Mouse (Mus musculus) layer of hippocampus, adult 2 months (tissue): ENCODE measurements around the gene Gnaq. TPM values are rescaled to one million over a fixed set of nuclear protein-coding genes. Genes with fewer than 3 reads are reported as not detected.
A peak's percentile ranks its signal among the peaks of the same experiment; 100 is the strongest.

Experiments used
- DNase-seq, 2 experiments: peaks; one replicate each; pipeline ENCODE4 v3.0.0; 2022; ENCODE audit warnings: low spot score in 2 of 2
- H3K27ac ChIP-seq: fragments of 200-600 bp; 2 replicates; pipeline ENCODE4 v1.8.1; 2022
- H3K4me3 ChIP-seq: fragments of 200-600 bp; 2 replicates; pipeline ENCODE4 v1.8.1; 2022; ENCODE audit warnings: mild to moderate bottlenecking
- CTCF ChIP-seq: fragments of 200-600 bp; conservative IDR thresholded peaks from 2 replicates; pipeline ENCODE4 v1.8.1; 2022; ENCODE audit warnings: antibody characterized with exemption, mild to moderate bottlenecking, moderate library complexity
- total RNA-seq, 2 experiments: library from RNA; stranded (reverse); gene quantifications; 2 replicates each; pipeline ENCODE4 v1.2.3; 2021

Gnaq gene
- total RNA-seq, 2 experiments from 2014 or later = 204 to 207 TPM

DNA sequence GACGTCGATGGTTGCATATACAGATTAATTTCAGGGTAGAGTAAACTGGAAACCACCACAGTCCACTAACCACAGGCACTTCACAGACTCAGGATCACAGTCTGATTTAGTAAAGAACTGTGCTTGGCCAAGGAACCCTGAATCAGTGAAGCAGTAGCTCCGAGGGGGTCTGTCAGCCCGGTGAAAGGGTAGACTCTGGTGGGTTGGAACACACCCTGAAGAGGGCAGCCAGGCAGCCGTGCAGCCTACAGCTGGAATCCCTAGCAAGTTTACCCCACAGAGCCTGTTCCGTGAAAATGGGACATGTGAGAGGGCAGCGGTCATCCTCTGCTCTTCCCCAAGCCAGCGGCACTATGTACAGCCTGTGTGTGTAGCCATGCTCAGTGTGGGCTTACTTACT, 103.0 kb downstream of the Gnaq start:
- no peak overlapping the region for H3K4me3 ChIP-seq
- TF ChIP-seq CTCF = no peak
- DNase-seq = no peak
- no peak overlapping the region for H3K27ac ChIP-seq

DNA sequence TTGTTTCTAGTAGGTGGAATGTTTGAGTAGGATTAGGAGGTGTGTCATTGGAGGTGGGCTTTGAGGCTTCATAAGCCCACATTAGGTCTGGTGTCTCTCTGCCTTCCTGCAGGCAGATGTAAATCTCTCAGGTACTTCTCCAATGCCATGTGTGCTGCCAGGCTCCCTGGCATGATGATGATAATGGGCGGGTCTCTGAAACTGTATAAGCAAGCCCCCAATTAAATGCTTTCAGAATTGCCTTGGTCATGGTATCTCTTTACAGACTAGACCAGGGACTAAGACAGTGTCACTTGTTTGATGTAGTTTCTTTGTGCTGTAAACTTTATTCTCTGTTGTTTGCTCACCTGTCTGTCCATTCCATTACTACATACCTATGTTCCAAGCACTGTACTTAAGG, 104.4 kb downstream of the Gnaq start:
- DNase-seq = no peak
- no peak overlapping the region for H3K27ac ChIP-seq
- TF ChIP-seq CTCF = no peak
- no peak overlapping the region for H3K4me3 ChIP-seq

DNA sequence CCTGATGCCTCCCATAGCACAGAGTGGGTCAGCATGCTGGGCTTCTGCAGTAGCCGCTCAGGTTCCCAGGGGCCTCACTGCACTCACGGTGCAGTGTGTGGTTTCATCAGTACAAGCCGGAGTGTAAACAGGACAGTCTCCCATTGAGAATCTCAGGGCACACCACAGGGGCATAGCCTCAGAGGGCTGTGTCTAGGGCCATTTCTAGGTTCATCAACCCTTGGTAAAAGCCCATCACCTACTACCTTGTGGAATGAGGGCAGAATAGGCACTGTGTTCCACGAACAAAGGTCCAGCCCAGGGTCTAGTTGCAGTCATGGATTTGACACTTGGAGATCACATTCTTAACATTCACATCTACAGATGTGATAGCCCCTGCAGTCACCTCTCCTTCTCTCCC, 105.4 kb downstream of the Gnaq start:
- H3K27ac ChIP-seq = peak overlapping the region; percentile 53; the same call in 1 of the 2 replicates
- no peak for TF ChIP-seq CTCF
- no peak overlapping the region for H3K4me3 ChIP-seq
- DNase-seq = no peak

DNA sequence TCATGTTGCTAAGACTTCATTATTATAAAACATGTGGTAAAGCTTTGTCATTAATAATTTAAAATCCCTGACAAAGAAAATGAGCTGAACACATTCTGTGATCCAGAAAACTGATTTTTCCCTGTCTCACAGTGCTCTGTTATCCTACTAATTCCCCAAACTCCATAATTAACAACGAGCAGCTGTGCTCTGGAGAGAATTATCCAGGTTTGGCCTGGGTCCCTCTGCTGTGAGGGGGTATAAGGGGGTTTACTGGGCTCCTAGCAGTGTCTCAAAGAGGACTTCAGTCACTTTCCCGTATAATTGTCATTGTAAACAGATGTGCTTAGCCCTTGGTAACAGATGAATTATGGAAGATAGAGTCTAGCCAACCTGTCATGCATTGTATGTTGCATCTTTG, 105.9 kb downstream of the Gnaq start:
- TF ChIP-seq CTCF = no peak
- H3K27ac ChIP-seq = peak overlapping the region; percentile 53; the same call in 1 of the 2 replicates
- H3K4me3 ChIP-seq = no peak overlapping the region
- no peak for DNase-seq

DNA sequence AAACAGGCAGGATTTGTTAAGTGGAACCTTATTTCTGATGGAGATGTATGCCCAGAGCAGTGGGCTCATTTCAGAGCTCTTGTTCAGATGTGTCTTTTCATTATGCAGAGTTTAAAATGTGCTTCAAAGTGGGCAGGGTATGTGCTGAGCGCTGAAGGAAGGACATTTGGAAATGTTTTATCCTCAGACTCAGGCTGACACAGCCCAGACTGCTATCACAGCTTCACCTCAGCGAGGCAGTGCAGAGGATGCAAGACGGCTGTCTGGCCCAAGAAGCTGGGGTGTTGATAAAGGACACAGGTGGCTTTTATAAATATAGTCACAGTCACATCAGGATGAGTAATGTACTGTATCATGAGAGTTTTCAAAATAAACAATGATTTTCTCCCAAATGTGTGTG, 110.1 kb downstream of the Gnaq start:
- peak overlapping the region; percentile 57 for H3K27ac ChIP-seq

DNA sequence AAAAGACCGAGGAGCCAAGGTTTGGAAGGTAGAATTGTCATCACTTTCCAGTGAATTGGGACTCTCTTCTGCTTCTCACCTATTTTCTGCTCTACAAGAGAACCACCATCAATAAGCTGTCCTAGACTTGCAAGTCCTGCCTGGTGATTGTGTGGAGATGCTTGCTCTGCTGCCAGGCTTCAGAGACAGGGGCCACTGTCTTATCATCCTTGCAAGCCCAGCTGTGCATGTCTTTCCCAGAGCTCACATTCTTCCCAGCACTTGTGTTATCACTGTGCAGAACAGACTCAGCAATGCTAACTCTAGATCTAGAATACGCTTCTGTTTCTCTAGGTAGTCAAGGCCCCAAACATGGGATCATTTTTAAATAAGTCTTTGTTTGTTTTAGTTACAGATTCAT, 116.4 kb downstream of the Gnaq start:
- no peak for TF ChIP-seq CTCF
- DNase-seq = no peak
- Histone ChIP-seq H3K27ac (no peak overlapping the region), H3K4me3 (no peak overlapping the region)

More for the DNA sequence above, 110.1 kb downstream of the Gnaq start:
- H3K4me3 ChIP-seq = no peak overlapping the region
- no peak for DNase-seq
- TF ChIP-seq CTCF = no peak

DNA sequence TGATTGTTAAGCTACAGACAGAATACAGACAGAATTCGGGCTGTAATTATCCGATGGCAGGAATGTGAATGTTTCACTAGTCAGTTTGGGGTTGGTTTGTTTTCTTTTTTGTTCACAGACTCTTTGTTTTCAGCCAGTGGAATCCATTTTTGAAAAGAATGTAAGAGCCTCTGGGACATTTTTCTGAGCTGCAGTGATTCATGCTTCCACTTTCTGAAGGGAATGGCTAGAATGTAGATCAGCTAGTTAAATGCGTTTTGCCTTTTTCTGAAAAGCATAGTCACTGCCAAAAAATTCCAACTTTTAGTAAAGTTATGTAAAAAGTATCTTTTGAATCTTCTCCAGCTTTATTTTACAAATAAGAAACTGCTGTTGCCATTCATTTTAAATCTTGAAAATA, 118.3 kb downstream of the Gnaq start:
- Histone ChIP-seq H3K27ac (peak overlapping the region; percentile 32; the same call in 1 of the 2 replicates), H3K4me3 (no peak overlapping the region)
- no peak for DNase-seq
- no peak for TF ChIP-seq CTCF

DNA sequence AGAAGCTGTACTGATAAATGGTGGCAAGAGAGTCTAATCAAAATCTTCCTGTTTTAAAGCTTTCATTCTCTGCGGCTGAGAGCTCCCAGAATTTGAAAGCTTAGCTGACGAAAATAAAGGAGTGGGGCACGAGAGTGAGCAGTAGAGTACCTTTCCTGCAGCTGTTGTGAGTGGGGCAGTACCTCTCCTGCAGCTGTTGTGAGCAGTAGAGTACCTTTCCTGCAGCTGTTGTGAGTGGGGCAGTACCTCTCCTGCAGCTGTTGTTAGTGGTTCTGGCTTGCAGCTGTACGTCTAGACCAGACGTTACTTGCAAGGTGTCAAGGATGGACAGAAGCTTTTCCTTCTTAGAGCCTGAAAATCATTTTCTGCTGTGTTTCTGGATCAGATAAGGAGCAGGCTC, 119.2 kb downstream of the Gnaq start:
- H3K27ac ChIP-seq = peak overlapping the region; percentile 62; the same call in 1 of the 2 replicates
- no peak for DNase-seq
- TF ChIP-seq CTCF = no peak
- no peak overlapping the region for H3K4me3 ChIP-seq

DNA sequence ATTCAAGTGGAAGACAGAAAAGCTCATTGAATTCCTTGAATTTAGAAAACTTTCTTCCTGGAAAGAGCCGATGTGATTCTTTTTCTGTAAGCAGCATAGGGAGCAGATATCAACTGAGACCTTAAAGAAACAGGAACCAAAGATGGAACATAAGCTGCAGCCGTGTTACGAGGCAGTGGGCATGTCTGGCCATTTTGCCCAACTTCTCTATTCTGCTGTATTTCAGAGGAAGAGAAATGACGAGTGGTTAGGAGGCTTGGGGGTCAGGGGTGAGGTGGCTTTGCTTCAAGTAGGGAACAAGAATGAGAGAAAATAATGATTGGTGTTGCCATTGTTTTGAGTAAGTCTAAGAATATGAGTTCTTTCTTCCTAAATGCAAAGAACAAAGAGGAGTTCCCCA, 120.1 kb downstream of the Gnaq start:
- DNase-seq = no peak
- peak overlapping the region; percentile 14; the same call in 1 of the 2 replicates for H3K27ac ChIP-seq
- H3K4me3 ChIP-seq = no peak overlapping the region
- TF ChIP-seq CTCF = no peak

DNA sequence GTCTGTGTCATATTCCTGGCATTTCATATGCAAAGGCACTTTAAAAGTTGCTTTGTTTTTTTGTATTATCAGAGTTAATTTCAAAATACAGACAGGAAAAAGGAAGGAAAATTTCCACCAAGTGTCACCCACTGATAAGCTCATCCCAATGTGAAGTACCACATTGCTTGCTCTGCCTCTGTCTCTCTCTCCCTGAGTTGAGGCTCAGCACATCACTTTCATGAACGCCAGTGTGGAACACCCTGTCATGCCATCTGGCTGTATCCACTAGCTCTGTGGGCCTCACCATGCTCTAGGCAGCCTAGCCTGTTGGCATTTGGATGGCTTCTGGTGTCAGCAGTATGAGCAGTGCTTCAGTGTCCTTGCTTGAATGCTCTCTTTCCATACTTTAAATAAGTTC, 122.2 kb downstream of the Gnaq start:
- no peak for TF ChIP-seq CTCF
- DNase-seq = peak; percentile 33 to 37
- Histone ChIP-seq H3K27ac (peak overlapping the region; percentile 43; the same call in 1 of the 2 replicates), H3K4me3 (no peak overlapping the region)

DNA sequence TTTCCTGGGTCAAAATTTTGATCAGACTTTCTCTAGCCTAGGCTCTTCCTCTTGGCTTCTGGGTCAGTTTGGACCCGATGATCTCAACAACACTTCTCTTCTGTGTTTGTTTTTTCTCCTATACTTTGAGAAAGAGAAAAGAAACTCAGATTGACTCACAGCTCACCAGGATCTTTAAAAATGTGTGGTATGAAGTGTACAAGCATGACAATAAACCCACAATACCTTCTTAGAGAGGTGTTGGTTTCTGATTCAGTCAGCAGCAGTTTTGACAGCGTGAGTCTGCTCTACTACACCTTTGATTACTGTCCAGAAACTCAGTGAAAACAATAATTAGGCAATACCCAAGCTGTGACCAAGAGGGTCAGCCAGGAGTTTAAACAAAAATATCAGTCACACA, 122.7 kb downstream of the Gnaq start:
- no peak overlapping the region for H3K4me3 ChIP-seq
- H3K27ac ChIP-seq = peak overlapping the region; percentile 43; the same call in 1 of the 2 replicates
- TF ChIP-seq CTCF = no peak
- DNase-seq = no peak

DNA sequence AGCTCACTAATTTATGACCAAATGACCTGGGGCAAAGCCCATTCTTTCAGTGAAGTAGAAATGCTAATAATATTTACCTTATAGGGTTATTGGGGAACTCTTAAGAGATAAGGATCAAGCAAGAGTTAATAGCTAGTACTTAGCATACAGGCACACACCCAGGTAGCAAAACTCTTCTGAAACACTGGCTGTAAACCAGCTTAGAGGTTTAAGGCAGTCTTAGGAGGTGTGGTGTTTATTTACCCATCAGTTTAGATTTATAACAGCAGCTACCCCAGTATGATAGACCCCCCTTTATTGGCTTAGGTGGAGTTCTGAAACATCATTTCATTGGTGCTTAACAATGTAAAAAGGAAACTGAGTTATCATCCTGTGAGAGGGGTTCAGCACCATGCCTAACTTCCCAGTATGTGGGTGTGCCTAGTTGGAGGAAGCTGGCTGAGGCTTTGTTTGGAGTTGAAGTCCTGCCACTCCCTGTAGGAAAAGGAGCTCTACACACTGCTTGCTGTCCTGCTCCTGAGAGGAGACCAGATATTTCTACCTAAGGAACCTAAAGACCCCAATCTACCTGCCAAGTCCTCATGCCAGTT, 126.2 kb downstream of the Gnaq start:
- Histone ChIP-seq H3K4me3 (no peak overlapping the region), H3K27ac (peak overlapping the region; percentile 67)
- TF ChIP-seq CTCF = no peak
- DNase-seq = no peak

DNA sequence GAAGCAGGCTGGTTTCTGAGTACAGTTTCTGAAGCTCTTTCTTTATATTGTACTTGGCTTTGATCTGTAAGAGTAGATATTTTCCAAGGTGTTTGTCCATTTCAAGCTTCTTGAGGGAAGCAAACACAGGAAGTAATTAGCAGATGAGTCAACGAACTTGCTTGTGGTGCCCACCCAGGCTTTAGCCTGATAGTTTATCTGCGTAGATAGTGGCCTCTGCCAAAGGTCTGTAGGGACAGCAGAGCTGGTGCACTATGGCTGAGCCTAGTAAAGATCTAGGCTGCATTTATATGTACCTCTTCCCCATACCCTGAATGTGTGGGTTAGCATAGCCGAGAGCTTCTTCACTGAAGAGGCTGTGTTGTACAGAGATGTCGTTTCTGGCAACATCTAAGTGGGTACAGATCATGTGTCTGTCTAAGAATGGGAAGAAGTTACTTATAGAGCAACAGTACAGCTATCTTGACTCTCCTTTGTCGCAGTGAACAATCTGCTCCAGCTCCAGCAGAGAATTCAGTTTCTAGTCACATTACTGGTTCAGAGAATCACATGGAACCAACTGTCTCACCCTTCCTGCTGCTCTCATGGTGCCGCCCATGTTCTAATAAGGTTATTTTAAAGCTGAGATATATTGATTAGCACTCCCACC, 127.3 kb downstream of the Gnaq start:
- TF ChIP-seq CTCF = no peak
- Histone ChIP-seq H3K4me3 (no peak overlapping the region), H3K27ac (peak overlapping the region; percentile 67)
- DNase-seq = no peak

DNA sequence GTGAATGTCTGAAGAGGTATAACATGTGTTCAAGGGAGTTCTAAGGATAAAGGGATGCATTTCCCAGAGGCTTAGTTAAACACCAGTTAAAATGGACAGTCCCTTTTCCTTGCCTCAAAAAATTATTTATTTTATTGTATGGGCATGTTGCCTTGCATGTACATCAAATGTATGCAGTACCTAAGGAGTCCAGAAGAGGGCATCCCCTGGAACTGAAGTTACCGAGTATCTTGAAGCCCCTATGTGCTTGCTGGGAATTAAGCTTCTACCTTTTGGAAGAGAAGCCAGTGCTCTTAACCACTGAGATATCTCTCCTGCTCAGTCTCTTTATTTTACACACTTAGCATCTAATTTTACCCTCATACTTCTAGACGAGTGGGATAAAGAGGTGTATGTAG, 127.8 kb downstream of the Gnaq start:
- H3K4me3 ChIP-seq = no peak overlapping the region
- peak overlapping the region; percentile 67 for H3K27ac ChIP-seq
- TF ChIP-seq CTCF = peak; percentile 68
- no peak for DNase-seq

DNA sequence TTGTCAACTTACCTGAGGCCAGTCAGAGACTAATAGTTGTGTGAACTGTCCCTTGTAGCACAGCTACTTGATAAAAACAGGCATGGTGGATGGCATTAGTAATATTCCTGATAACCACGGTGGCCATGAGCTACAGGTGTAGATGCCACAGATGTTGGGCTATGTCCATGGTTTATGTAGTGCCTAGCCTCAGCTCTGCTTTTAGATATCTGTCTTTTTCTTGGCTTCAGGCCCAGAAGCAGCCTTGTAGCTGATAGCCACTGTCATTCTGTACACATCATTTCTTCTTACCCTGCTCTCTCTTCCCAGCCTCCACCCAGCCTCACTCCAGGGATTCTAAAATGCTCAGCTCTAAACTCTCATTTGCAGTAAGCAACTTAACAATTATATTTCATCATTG, 128.3 kb downstream of the Gnaq start:
- no peak for TF ChIP-seq CTCF
- Histone ChIP-seq H3K4me3 (no peak overlapping the region), H3K27ac (0 out of 2 replicates have a peak overlapping the region, but pooled peaks have one; percentile 36)
- DNase-seq = no peak
